Mouse (Mus musculus): ENCODE data around the gene Srl. TPM values are rescaled to one million over a fixed set of nuclear protein-coding genes. Genes with fewer than 3 reads are reported as not detected.
A peak's percentile ranks its signal among the peaks of the same experiment; 100 is the strongest.

Gene Srl
- total RNA-seq, 2 experiments from 2014 or later, result 14.2 to 18.8 TPM

GRCm38 (mm10) chr16:4444378-4444777 is 97.2 kb downstream of the Srl start:
- no peak for DNase-seq (ENCODE audit: low spot score in 2 of 2)
- intact Hi-C loops (cut with DNase I), result no loop called here

GRCm38 (mm10) chr16:4439302-4440066 is 102.1 kb downstream of the Srl start:
- DNase-seq (ENCODE audit: low spot score in 2 of 2), result no peak
- intact Hi-C loops (cut with DNase I), result no loop called here

- intact Hi-C loops (cut with DNase I), result no loop called here
- no peak for DNase-seq (ENCODE audit: low spot score in 2 of 2)
These were observed 104.9 kb downstream of the Srl start for GRCm38 (mm10) chr16:4436738-4437137.

GRCm38 (mm10) chr16:4435371-4435770 is 106.2 kb downstream of the Srl start:
- intact Hi-C loops (cut with DNase I), result no loop called here
- DNase-seq (ENCODE audit: low spot score in 2 of 2), result no peak

GRCm38 (mm10) chr16:4431841-4432240 is 109.8 kb downstream of the Srl start:
- intact Hi-C loops (cut with DNase I), result no loop called here
- DNase-seq (ENCODE audit: low spot score in 2 of 2), result no peak

- intact Hi-C loops (cut with DNase I), result no loop called here
- DNase-seq (ENCODE audit: low spot score in 2 of 2), result no peak
These were observed 110.6 kb downstream of the Srl start for GRCm38 (mm10) chr16:4431013-4431412.

- intact Hi-C loops (cut with DNase I), result no loop called here
- peak in 1 of 2 experiments; percentile 64 for DNase-seq (ENCODE audit: low spot score in 2 of 2)
These were observed 111.4 kb downstream of the Srl start for GRCm38 (mm10) chr16:4430232-4430631.

Other genes with a start within 250 kb of the Srl start
- 10 to 100 TPM; 50.1 to 57.1 TPM for gene Adcy9, start 121.3 kb downstream of the Srl start, total RNA-seq (2021)
- gene Tfap4, start 18.0 kb upstream of the Srl start, total RNA-seq (2021), result 1 to 10 TPM; 2.8 to 3.1 TPM
- 10 to 100 TPM; 16.3 to 18.0 TPM for gene Glis2, start 52.9 kb upstream of the Srl start, total RNA-seq (2021)
- gene Pam16, start 83.2 kb upstream of the Srl start, total RNA-seq (2021), result 10 to 100 TPM; 81.6 to 82.8 TPM
- gene Vasn, start 98.1 kb upstream of the Srl start, total RNA-seq (2021), result 10 to 100 TPM in 1 of 2 experiments, 1 to 10 TPM in 1; 8.3 to 10.9 TPM
- 10 to 100 TPM; 63.6 to 65.9 TPM for gene Dnaja3, start 98.2 kb upstream of the Srl start, total RNA-seq (2021)
- gene Coro7, start 138.0 kb upstream of the Srl start, total RNA-seq (2021), result 10 to 100 TPM; 81.1 to 93.9 TPM
- gene Nmral1, start 177.5 kb upstream of the Srl start, total RNA-seq (2021), result 1 to 10 TPM; 8.3 to 10.0 TPM
- gene Hmox2, start 184.5 kb upstream of the Srl start, total RNA-seq (2021), result 10 to 100 TPM; 73.2 to 76.1 TPM
- 100 to 1,000 TPM; 162 to 163 TPM for gene Cdip1, start 248.5 kb upstream of the Srl start, total RNA-seq (2021)

All from left cerebral cortex, postnatal 14 days (tissue).